Mouse (Mus musculus): ENCODE measurements around the gene Pla2g5.

Pla2g5 gene

DNA sequence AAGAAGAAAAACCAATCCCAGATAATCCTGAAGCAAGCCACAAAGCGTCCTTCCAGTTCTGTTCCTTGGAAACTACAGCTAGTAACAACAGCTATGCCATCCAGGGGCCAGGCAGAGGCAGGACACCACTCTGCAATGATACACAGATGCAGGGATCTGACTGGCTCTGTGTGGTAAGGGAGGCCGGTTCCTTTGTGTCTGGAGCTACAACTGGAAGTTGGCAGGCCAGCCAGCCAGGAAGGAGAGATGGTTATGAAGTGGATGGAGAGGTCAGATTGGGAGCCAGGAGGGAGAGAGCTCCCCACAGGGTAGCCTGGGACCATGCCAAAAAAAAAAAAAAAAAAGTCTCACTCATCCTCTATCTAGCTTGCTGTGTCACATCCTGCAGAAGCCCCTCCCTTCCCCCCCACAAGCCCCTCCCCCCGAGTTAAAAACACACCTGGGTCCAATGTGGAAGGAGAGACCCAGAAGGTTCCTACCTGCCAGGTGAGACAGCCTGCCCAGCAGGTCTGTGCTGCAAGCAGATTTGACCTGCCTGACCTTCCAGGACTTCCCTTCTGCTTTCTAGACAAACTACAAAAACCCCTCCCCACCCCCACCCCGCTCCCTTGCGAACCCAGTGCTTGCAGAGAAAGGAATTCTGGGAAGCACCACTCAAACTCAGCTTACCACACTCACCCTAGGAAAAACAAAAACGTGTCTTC is 66.6 kb downstream of the Pla2g5 start:
- no peak for DNase-seq (ENCODE audit: low spot score)

GRCm38 (mm10) chr4:138794344-138794743 is 68.9 kb downstream of the Pla2g5 start:
- DNase-seq (ENCODE audit: low spot score), result no peak

DNA sequence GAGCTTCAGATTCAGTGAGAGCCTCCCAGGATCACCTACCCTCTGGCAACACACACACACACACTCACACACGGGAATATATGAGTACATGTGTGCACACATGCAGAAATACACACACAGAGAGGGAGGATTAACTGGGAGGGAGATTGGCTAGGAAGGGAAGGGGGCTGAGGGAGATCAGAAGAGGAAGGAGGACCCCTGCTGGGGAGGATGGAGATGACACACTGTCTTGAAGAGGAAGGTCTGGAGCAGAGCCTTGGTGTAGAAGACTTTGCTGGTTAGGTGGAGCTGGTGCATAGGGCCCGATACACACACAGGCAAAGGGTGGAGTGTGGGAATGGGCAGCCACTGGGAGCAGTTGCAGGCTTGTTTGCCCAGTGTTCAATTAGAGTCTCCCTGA is 70.0 kb downstream of the Pla2g5 start:
- DNase-seq (ENCODE audit: low spot score), result peak; percentile 44

GRCm38 (mm10) chr4:138792599-138792998 is 70.7 kb downstream of the Pla2g5 start:
- DNase-seq (ENCODE audit: low spot score), result no peak

- DNase-seq (ENCODE audit: low spot score), result no peak
Measured at GRCm38 (mm10) chr4:138791452-138791851, 71.8 kb downstream of the Pla2g5 start.

GRCm38 (mm10) chr4:138788381-138788780 is 74.9 kb downstream of the Pla2g5 start:
- DNase-seq (ENCODE audit: low spot score), result no peak

- no peak for DNase-seq (ENCODE audit: low spot score)
Measured at GRCm38 (mm10) chr4:138786141-138786540, 77.1 kb downstream of the Pla2g5 start.

DNA sequence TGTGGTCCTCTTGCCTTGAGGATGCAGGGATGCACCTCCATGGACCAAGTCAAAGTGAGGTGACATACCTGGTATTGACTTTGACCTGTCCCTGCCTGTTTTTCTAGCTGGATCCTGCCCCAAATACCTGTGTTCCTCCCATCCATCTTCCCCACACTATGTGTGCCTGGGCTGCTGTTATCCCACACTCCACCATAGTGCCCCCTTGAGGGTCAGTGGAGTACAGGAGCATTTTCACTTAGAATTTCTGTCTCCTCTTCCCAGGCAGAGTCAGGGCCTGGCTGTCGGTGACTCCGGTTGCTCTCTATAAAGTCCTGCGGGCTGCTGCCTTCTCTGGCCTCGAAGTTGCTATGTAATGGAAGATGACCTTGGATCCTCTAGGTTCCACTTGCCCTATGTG is 77.6 kb downstream of the Pla2g5 start:
- no peak for DNase-seq (ENCODE audit: low spot score)

- no peak for DNase-seq (ENCODE audit: low spot score)
Measured at GRCm38 (mm10) chr4:138782098-138782497, 81.2 kb downstream of the Pla2g5 start.

DNA sequence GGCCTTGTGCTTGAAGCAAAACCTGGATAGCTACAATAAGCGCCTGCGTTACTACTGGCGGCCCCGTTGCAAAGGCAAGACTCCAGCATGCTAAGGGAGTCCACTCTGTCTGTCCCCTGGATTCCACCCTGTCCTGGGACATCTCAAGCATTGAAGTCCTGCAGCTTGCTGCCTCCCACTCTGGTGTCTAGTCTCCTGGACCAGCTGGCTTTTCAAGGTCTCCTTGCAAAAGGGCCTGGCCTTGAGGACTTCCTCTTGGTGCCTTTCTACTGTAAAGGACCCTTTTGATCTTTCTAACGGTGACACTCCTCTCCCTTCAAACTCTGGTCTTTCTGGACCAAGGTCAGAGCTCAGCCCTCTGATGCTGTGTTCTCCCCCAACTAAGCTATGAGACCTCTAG is 83.0 kb downstream of the Pla2g5 start:
- no peak for DNase-seq (ENCODE audit: low spot score)

GRCm38 (mm10) chr4:138777417-138778407 is 85.6 kb downstream of the Pla2g5 start:
- DNase-seq (ENCODE audit: low spot score), result no peak

GRCm38 (mm10) chr4:138775435-138775834 is 87.8 kb downstream of the Pla2g5 start, which contains the start of gene Pla2g2d:
TSS of gene Pla2g2d (plus strand) at chr4:138775735.
- DNase-seq (ENCODE audit: low spot score), result no peak

DNA sequence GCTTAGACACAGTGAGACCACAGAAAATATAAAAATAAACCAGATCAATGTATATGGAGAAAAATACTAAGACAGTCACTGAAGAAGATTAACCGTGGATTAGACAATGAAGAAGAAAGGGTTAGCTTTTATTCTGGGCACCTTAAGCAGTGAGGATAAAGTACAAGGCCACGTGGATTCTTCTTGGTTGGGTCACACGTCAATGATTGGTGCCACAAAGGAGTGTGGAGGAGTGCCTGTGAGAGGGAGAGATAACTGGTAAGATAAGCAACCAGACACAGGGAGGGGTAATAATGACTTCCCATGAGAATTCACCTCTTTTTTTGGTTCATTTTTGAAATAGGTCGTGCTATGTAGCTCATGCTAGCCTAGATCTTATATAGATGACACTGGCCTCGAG is 90.9 kb downstream of the Pla2g5 start:
- DNase-seq (ENCODE audit: low spot score), result no peak

DNA sequence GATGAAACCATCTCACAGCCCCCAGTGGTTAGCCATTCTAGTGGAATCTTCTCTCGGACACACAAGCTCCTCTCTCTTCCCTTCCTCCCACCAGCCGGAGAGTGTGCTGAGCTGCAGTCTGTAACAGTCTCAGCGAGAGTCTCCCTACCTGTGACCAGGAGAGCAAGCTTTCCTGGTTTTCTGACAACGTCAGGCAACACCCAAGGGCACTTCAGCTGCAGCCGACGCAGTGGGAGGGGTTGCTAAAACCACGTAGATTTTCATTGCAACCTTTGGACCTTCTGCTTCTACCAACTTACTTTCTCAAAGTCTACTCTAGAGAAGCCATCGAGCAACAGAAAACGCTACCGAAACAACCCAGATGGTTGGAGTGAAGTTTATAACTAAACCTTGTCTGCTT is 91.3 kb downstream of the Pla2g5 start:
- DNase-seq (ENCODE audit: low spot score), result no peak

- no peak for DNase-seq (ENCODE audit: low spot score)
Measured at GRCm38 (mm10) chr4:138762266-138762665, 101.0 kb downstream of the Pla2g5 start.

GRCm38 (mm10) chr4:138757416-138757815 is 105.9 kb downstream of the Pla2g5 start, which contains the start of gene Pla2g2f:
TSS of gene Pla2g2f (minus strand) at chr4:138757626.
- DNase-seq (ENCODE audit: low spot score), result no peak

DNA sequence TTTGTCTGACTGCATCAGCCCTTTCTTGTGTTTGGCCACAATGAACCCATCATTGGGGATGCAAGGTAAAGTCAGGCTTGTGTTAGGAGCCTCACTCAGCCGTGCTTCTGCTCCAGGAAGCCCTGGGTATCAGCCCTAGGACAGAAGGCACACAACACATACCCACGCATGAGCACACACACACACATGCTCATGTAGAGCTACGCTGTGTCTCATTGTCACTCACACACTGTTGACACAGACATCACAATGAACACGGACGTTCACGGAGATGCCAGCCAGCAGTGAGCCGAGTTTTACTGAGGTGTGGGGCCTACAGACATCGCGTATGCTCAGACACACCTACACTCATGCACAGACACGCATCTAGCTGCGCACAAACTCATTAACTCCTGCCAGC is 107.3 kb downstream of the Pla2g5 start:
- DNase-seq (ENCODE audit: low spot score), result no peak

DNA sequence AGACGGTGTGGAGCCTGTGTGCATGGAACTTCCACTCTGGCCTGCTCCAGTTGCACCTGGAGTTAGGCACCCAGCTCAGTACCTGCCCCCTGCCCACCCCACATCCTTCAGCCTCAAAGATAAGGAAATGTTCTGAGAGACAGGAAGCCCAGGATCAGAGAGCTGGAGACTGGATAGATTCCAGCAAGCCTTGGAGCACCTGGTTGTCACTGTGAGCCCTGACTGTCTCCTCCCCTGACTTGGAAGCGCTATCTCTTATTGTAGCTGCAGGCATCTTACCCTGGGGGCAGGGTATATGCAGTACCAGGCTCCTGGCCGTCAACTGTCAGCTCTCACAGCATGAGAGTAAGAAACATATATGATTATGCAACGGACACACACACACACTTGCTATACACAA is 107.8 kb downstream of the Pla2g5 start:
- no peak for DNase-seq (ENCODE audit: low spot score)

DNA sequence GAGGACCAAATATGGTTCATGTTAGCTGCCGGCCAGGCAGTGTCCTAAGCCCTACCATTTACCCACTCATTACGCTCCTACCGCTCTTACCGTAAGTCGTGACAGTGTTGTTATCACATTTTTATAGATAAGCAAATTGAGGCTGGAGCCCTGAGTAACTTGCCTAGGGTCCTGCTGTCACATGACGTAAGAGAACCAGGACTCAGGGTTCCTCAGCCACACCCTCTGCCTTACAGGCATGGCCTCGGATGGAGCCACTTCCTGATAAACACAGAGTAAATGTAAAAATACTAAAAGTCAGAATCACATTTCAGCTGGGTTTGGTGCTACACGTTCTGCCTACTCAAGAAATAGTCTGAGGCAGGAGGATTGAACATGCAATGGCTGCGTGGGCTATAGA is 108.8 kb downstream of the Pla2g5 start:
- DNase-seq (ENCODE audit: low spot score), result no peak

DNA sequence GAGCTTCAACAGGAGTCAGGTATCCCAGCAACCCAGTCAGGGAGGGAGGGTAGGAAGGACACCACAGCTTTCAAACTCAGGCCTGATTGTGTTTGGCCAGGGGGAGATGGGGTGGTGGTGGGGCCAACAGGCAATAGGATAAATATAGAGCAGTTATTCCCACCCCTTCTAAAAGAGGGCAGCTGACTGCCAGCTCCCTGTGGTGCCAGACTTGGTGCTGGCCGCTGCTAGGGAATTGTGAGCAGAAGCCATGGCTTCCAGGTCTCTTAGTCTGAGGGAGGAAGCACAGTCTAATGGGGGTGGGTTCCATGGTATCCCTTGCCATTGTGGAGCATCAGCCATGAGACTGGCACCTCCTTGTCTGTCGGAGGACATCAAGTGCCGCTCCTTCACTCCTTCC is 109.7 kb downstream of the Pla2g5 start:
- no peak for DNase-seq (ENCODE audit: low spot score)

- no peak for DNase-seq (ENCODE audit: low spot score)
Measured at GRCm38 (mm10) chr4:138752603-138753002, 110.7 kb downstream of the Pla2g5 start.

Data from ovary, postnatal 14 days (tissue).